11 mouse cellular contexts compared by ENCODE assay signal in genomic region chr13:59509644-59510366, GRCm38 (mm10).
DNase-seq lines count a peak whose midpoint lies in the region; ATAC-seq lines count a peak whose summit lies in the region.
"Had no signal": no experiment of that assay in that cellular context is flagged by ENCODE, and none has a peak within 500 bp of the region (broad histone marks: within the 10 kb centered on the region; RNA-seq: fewer than 3 reads in every experiment).

No protein-coding gene starts in this region.

- peak; percentile 21 for DNase-seq in right cerebral cortex, postnatal 14 days
- DNase-seq in right cerebral cortex, adult 2 months (ENCODE audit: low spot score in 2 of 2) = no peak
- DNase-seq in large intestine, adult 2 months (ENCODE audit: low read depth, low spot score) = peak; percentile 31
- DNase-seq in splenic B cell, adult 2 months (ENCODE audit: low read depth, low spot score) = peak; percentile 60
- DNase-seq in layer of hippocampus, adult 9-10 months (ENCODE audit: low spot score) = no peak
- DNase-seq in heart, adult 9 months (ENCODE audit: low spot score in 2 of 2) = no peak
- DNase-seq: cerebellum, adult 9-11 months; retina, postnatal 1 day had no signal

- H3K36me3 ChIP-seq in splenic B cell, adult 2 months (ENCODE audit: control insufficient read depth, insufficient read depth, low read length, poor library complexity, severe bottlenecking) = peaks cover 8% of the 10 kb centered on the region

- 28% methylated on average over 10 of the region's 10 CpGs for WGBS in large intestine, adult 2 months

- peak; percentile 71 for ATAC-seq in common myeloid progenitor, adult 5-6 weeks (replicated peaks; ENCODE audit: low read depth, poor library complexity, severe bottlenecking)
- ATAC-seq: forebrain, embryonic 13.5 days had no signal

- no peaks in the 10 kb centered on the region for H3K27me3 ChIP-seq in splenic B cell, adult 2 months (ENCODE audit: control insufficient read depth, insufficient read depth, low read length, poor library complexity, severe bottlenecking)
- H3K27me3 ChIP-seq: forebrain, embryonic 13.5 days; midbrain, embryonic 12.5 days had no signal

Comparison
In these comparisons a context has a peak if more than half of its experiments do, and no peak if none do; other contexts are left out.
1. DNase-seq: peak in right cerebral cortex, postnatal 14 days (single experiment), large intestine, adult 2 months (single experiment) and splenic B cell, adult 2 months (single experiment); none in right cerebral cortex, adult 2 months (0 of 2), layer of hippocampus, adult 9-10 months (single experiment) and heart, adult 9 months (0 of 2).